Mouse (Mus musculus) lung, postnatal 25 days (tissue): ENCODE measurements at regions not wholly inside any gene's neighbourhood (a gene's known extent, or its start where the extent isn't known, plus 50 kb on each side); places are given as distances from the start of the nearest gene placed in this dataset.

Experiments used
- DNase-seq: peaks from one replicate; pipeline ENCODE4 v3.0.0; 2022; ENCODE audit warnings: low spot score

GRCm38 (mm10) chrX:77009336-77009735, 406.6 kb upstream of the Cldn34d start:
- no peak for DNase-seq

GRCm38 (mm10) chrX:77013890-77014289, 411.2 kb upstream of the Cldn34d start:
- DNase-seq, result no peak

- peak; percentile 1 for DNase-seq
Observed at GRCm38 (mm10) chrX:77050401-77051381, 448.0 kb upstream of the Cldn34d start.

GRCm38 (mm10) chrX:77052036-77052435, 449.3 kb upstream of the Cldn34d start:
- DNase-seq, result no peak

GRCm38 (mm10) chrX:77079776-77080175, 431.0 kb upstream of the Tbl1x start:
- DNase-seq, result no peak

GRCm38 (mm10) chrX:77082716-77083115, 428.1 kb upstream of the Tbl1x start:
- no peak for DNase-seq

- no peak for DNase-seq
Observed at GRCm38 (mm10) chrX:77121761-77122160, 389.1 kb upstream of the Tbl1x start.
